Mouse (Mus musculus) monocyte, adult 5-6 weeks (primary cell): ENCODE measurements around the gene 3110082I17Rik. TPM values are rescaled to one million over a fixed set of nuclear protein-coding genes. Genes with fewer than 3 reads are reported as not detected.

Experiments
- ATAC-seq: fragments of 153-309, 156-312 bp; replicated peaks from 2 replicates; pipeline ENCODE4 v1.8.0; 2017; ENCODE audit warnings: mild to moderate bottlenecking; ENCODE audit not compliant: low TSS enrichment, insufficient number of reproducible peaks, severe bottlenecking, poor library complexity, low FRiP score
- total RNA-seq: library from RNA; stranded (forward); fragments of 200-1000, 200-491, 200-594 nt; gene quantifications from 3 replicates; pipeline ENCODE4 v1.2.3, GENCODE M21; 2017

The 3110082I17Rik gene
- total RNA-seq, result 16.2 to 45.2 TPM (median 35.8 TPM) in 3 replicates

- peak; percentile 100 for ATAC-seq
These were observed at the start of gene 3110082I17Rik for GRCm38 (mm10) chr5:139460384-139461067. Gene 3110082I17Rik, minus strand, starts transcription at chr5:139460527.

- no peak for ATAC-seq
These were observed 45.9 kb upstream of the 3110082I17Rik start for GRCm38 (mm10) chr5:139506207-139506606.

GRCm38 (mm10) chr5:139505073-139505606, 44.8 kb upstream of the 3110082I17Rik start:
- ATAC-seq, result peak; percentile 96

GRCm38 (mm10) chr5:139502281-139502680, 42.0 kb upstream of the 3110082I17Rik start:
- no peak for ATAC-seq

GRCm38 (mm10) chr5:139498791-139499190, 38.5 kb upstream of the 3110082I17Rik start:
- no peak for ATAC-seq

GRCm38 (mm10) chr5:139496939-139497338, 36.6 kb upstream of the 3110082I17Rik start:
- no peak for ATAC-seq

- no peak for ATAC-seq
These were observed 34.8 kb upstream of the 3110082I17Rik start for GRCm38 (mm10) chr5:139495019-139495669.

GRCm38 (mm10) chr5:139493690-139494089, 33.4 kb upstream of the 3110082I17Rik start:
- no peak for ATAC-seq

GRCm38 (mm10) chr5:139491348-139491747, 31.0 kb upstream of the 3110082I17Rik start:
- ATAC-seq, result no peak

GRCm38 (mm10) chr5:139490131-139490530, 29.8 kb upstream of the 3110082I17Rik start:
- ATAC-seq, result no peak

- ATAC-seq, result peak; percentile 98
These were observed 24.0 kb upstream of the 3110082I17Rik start, which contains the start of gene Zfand2a for GRCm38 (mm10) chr5:139484185-139484814. Gene Zfand2a, minus strand, starts transcription at chr5:139484549.

GRCm38 (mm10) chr5:139483171-139483848, 23.0 kb upstream of the 3110082I17Rik start:
- peak; percentile 47 for ATAC-seq

GRCm38 (mm10) chr5:139480406-139480805, 20.1 kb upstream of the 3110082I17Rik start:
- ATAC-seq, result no peak

GRCm38 (mm10) chr5:139479088-139479487, 18.8 kb upstream of the 3110082I17Rik start:
- ATAC-seq, result 0 out of 2 replicates have a peak, but pooled peaks have one; percentile 23

GRCm38 (mm10) chr5:139474741-139475140, 14.4 kb upstream of the 3110082I17Rik start:
- ATAC-seq, result no peak

- ATAC-seq, result no peak
These were observed 7.7 kb upstream of the 3110082I17Rik start for GRCm38 (mm10) chr5:139467998-139468397.

- no peak for ATAC-seq
These were observed 6.5 kb upstream of the 3110082I17Rik start for GRCm38 (mm10) chr5:139466801-139467200.

- ATAC-seq, result no peak
These were observed 6.0 kb upstream of the 3110082I17Rik start for GRCm38 (mm10) chr5:139466373-139466772.

GRCm38 (mm10) chr5:139464874-139465273, 4.5 kb upstream of the 3110082I17Rik start:
- ATAC-seq, result no peak
